Mouse (Mus musculus) mature B cell (primary cell): ENCODE results near the gene Cd3e.
"Not testable (repeated sequence)": the region's sequence is repeated elsewhere in the genome, so short reads cannot be mapped to it uniquely, and the experiment has no call there.

Experiments
- in situ Hi-C: fragments of 300-500 bp; cut with MboI; formaldehyde crosslinking; loops from 2 replicates; pipeline ENCODE4 v1.14.3; 2019

Gene Cd3e

GRCm38 (mm10) chr9:45009180-45010078, at the start of gene Cd3e:
Gene Cd3e, minus strand, starts transcription at chr9:45009627.
- in situ Hi-C loops, result no loop called here

- in situ Hi-C loops, result no loop called here
These were observed 49.0 kb upstream of the Cd3e start for GRCm38 (mm10) chr9:45058304-45058940.

GRCm38 (mm10) chr9:45055082-45055713, 45.8 kb upstream of the Cd3e start, which contains the start of gene Mpzl3:
Gene Mpzl3, plus strand, starts transcription at chr9:45055186.
- in situ Hi-C loops, result no loop called here

DNA sequence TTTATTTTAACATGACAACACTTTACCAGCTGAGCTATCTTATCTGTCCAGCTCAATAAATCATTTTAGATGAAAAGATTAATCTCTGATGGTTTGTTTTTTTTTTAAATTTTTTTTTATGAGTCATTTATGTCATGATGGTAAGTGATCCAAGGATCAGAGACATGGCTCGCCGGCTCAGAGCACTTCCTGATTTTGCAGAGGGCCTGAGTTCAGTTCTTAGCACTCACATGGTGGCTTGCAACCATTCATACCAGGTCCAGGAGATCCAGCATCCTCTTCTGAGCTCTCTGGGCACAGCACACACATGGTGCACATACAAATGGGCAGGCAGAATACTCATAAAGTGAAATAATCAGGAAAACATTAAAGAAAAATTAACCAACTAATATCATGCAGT, 40.9 kb upstream of the Cd3e start:
- in situ Hi-C loops, result no loop called here

DNA sequence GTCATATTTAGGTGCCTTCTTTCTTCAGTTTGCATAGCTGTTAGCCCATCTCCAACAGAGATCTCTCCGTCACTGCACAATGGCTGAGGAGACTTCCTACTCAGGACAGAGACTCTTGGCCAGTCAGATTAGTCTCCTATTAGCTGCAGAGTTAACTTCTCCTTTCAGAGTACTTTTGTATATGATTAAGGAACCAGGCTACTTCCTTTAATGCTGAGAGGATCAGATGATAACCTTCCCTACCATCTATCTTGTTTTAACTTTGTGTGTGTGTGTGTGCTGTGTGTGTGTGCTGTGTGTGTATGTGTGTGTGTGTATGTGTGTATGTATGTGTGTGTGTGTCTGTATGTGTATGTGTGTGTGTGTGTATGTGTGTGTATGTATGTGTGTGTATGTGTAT, 40.3 kb upstream of the Cd3e start:
- in situ Hi-C loops, result no loop called here

- in situ Hi-C loops, result no loop called here
These were observed 39.1 kb upstream of the Cd3e start for GRCm38 (mm10) chr9:45048511-45048910.

GRCm38 (mm10) chr9:45046973-45047372, 37.5 kb upstream of the Cd3e start:
- in situ Hi-C loops, result no loop called here

GRCm38 (mm10) chr9:45042947-45043346, 33.5 kb upstream of the Cd3e start:
- in situ Hi-C loops, result no loop called here

DNA sequence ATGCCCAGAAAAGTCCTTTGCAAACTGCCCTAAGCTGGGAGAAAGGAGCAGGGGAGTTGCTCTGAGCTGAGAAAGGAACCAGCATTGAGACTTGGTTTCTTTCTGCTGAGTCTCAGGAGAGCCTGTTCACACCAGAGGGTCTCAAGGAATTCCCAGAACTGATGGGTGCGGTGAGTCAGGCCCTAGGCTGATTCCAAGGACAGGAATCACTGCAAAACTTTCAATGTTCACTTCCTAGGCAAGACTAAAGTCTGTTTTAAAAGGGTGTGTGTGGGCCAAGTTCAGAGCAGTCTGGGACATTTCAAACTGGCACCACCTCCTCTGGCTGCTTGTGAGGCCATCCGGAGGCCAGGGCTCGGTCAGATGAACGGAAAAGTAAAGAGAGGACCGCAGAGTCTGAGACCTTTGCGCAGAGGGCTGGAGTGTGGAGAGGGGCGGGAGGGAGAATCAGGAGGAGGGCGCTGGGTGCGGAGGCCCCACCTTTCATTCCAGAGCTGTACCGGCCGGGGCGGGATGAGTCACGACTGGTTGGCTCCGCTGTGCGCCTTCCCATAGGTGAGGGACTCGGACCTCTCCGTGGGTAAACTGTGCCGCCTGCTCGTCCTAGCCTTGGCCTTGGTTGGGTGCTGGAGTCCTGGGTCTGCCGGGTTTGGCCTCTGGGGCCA, 32.8 kb upstream of the Cd3e start:
- in situ Hi-C loops, result no loop called here

DNA sequence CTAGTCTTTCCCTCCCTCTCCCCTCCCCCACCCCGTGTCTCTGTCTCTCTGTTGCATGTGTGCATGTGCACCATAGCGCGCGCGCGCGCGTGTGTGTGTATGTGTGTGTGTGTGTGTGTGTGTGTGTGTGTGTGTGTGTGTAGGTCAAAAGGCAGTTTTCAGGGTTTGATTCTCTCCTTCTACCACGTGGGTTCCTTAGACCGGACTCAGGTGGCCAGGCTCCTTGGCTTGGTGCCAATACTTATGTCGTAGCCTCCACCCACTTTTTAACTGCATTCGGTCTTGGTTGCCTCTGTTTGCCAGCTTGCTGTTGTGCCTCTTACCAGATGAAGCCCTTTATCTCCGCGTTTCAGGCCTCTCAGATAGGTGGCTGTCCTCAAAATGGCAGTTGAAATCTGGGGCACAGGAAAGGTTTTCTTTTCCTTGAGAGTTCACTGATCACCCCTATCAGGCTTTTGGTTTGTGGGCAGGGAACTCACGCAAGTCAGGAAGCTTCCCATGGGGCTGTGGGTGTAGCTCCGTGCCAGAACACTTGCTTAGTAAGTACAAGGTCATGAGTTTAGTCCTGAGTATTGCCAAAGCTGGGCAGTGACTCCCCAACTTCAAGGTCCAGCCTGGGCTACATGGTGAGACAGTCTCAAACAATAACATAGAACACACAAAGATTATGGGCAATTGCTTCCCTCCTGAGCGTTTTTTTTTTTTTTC, 31.9 kb upstream of the Cd3e start:
- in situ Hi-C loops, result no loop called here

DNA sequence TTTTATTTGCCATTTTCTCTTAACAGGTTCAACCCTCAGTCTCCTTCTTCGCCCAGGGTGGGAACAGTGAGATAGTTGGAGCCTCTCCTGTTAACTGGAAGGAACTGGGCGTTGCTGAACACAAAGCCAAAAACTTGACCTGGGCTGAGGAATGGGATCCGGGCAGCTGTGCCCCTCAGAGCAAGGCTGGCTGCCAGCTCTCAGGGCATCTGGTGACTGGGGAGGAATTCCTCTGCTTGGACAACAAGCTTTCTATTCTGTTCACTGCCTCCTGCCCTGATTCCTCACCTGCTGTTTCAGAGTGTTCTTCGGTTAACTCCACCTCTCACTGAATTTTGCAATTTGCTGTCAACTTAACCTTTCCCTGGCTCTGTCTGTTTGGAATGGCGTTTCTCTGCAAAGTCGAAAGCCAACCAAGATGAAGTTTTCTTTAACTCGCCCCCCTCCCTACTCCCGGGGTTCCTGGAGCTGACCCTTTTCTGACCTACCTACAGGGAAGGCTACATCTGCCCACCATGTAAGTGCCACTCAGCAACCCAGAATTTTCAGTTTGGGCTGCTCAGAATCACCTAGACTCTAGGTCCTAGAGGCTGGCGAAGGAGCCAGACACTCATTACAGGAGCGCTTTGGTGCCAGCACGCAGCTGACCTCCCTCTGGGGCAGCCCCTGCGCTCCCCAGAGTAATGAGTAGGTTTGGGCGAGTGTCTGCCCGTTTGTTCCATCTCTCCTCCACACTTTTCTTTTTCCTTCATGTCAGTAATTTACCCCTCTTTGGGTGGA, 30.8 kb upstream of the Cd3e start:
- in situ Hi-C loops, result no loop called here

GRCm38 (mm10) chr9:45039499-45039898, 30.1 kb upstream of the Cd3e start, which contains the start of gene Mpzl2:
Gene Mpzl2, plus strand, starts transcription at chr9:45039799.
- in situ Hi-C loops, result no loop called here

GRCm38 (mm10) chr9:45037803-45038202, 28.4 kb upstream of the Cd3e start:
- in situ Hi-C loops, result not testable (repeated sequence)

DNA sequence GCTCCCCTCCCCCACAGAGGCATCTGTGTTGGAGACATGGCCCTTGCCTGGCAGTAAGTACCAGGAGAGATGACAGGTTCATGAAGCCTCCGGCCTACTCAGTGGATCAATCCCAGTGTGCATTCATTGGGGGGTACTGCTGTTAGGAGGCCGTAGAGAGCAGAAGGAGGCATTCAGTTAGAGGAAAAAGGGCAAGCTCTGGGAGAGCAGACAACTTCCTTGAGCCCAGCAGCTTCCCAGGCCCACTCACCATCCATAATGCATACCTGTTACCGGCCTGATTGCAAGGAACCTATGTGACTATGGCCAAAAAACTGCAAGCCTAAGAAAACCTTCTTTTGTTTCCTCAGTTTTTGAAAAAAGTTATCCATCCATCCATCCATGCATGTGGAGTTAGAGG, 25.1 kb upstream of the Cd3e start:
- in situ Hi-C loops, result no loop called here

DNA sequence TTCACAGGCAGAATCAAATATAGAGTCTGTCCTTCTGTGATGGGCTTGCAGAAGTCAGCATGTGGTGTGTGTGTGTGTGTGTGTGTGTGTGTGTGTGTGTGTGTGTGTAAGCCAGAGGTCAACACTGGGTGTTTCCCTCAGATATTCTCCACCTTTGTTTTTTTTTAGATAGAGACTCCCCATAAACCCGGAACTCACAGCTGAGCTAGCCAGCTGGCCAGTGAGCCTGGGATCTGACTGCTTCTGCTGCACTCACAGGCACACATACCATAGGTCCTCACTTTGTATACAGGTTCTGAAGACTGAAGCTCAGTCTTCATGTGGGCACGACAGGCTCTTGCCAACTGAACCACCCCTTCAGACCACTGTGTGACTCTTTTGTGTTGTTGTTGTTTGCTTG, 22.8 kb upstream of the Cd3e start:
- in situ Hi-C loops, result no loop called here

DNA sequence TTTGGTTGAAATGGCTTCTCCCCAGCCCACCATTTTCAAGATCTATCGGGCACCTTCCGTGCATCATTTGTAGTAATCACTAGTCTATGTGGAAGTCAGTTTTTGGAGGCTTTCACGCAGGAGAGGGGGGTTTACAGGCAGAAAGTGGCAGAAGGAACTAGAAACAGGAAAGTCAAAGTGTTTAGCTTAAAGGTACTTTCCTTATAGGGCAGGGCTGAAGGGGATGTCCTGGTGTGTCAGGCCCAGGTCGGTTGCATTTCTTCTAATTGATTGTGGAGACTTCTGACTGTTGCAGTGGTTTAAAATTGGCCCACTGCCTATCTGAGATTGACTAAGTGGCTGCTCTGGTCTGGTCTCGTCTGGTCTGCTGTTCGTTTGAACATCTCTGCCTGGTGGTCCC, 20.9 kb upstream of the Cd3e start:
- in situ Hi-C loops, result no loop called here

DNA sequence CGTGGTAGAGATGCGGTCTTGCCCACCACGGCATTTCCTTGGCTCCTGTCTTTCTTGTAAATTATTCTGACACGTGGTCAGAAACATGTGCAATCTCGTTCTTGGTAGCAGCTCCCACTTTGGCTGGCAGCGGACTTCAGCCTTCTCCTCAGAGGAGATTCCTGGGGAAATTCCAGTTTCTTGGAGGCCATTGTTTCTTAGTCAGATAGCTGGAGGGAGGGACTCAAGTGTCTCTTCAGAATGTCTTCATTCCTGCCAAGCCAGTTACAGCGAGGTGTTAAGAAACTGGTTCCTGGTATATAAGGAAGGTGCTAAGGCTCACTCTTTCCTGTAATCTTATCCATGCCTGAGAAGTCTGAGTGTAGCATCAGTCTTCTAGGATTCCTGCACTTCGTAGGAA, 17.9 kb upstream of the Cd3e start:
- in situ Hi-C loops, result loop anchor here (10.0 kb wide), 1 partner anchor 117 kb away; no protein-coding TSS in a partner anchor

- in situ Hi-C loops, result loop anchor here (10.0 kb wide), 1 partner anchor 121 kb away; no protein-coding TSS in a partner anchor
These were observed 14.8 kb upstream of the Cd3e start for GRCm38 (mm10) chr9:45024187-45024586.

DNA sequence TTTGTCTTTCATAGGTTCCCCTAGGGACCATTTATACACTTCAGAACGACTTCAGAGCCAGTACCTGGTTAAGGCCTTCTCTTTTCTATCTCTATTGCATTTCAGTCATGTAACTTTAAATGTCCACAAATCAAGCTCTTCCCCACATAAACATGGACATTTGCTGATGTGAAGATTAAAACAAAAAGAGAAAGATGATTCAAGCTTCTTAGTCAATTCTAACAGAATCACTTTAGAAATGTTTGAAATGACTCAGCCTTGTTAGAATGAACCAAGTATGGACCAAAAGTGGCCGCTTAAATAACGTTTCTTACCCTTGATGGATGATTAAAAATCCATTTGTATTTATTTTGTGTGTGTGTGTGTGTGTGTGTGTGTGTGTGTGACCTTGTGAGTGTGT, 14.2 kb upstream of the Cd3e start:
- in situ Hi-C loops, result loop anchor here (10.0 kb wide), 1 partner anchor 121 kb away; no protein-coding TSS in a partner anchor

DNA sequence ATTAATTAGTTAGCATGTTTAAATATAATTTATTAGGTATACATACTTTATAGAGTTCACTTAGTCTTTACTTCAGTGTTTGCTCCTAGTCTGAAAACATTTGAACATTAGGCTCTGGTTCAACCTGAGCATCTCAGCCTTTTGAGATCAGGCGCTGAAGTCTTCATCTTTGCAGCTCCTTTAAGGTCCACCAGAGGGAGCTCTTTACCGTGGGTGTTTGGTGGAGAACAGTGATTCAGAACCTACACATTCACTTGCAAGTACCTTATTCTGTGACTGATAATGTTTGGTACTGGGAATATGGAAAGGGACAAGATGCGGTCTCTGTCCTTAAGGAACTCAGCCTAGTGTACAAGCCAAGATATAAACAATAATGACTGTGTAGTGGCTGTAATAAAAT, 13.4 kb upstream of the Cd3e start:
- in situ Hi-C loops, result loop anchor here (10.0 kb wide), 1 partner anchor 122 kb away; no protein-coding TSS in a partner anchor
